Mouse (Mus musculus): ENCODE data around the gene Gstt4.
"Not testable (repeated sequence)": the region's sequence is repeated elsewhere in the genome, so short reads cannot be mapped to it uniquely, and the experiment has no call there.

Gstt4 gene

GRCm38 (mm10) chr10:75794880-75795279 is 27.5 kb downstream of the Gstt4 start:
- intact Hi-C loops (cut with DNase I), result no loop called here

- intact Hi-C loops (cut with DNase I), result no loop called here
Measured at GRCm38 (mm10) chr10:75790773-75791172, 31.6 kb downstream of the Gstt4 start.

GRCm38 (mm10) chr10:75789841-75790240 is 32.5 kb downstream of the Gstt4 start:
- intact Hi-C loops (cut with DNase I), result no loop called here

- intact Hi-C loops (cut with DNase I), result no loop called here
Measured at GRCm38 (mm10) chr10:75789081-75789735, 33.1 kb downstream of the Gstt4 start.

- intact Hi-C loops (cut with DNase I), result no loop called here
Measured at GRCm38 (mm10) chr10:75788277-75788676, 34.1 kb downstream of the Gstt4 start.

GRCm38 (mm10) chr10:75785442-75785841 is 36.9 kb downstream of the Gstt4 start:
- intact Hi-C loops (cut with DNase I), result no loop called here

- intact Hi-C loops (cut with DNase I), result no loop called here
Measured at GRCm38 (mm10) chr10:75780769-75781578, 41.4 kb downstream of the Gstt4 start, which contains the start of the genes Gm20441 and Gstt3. Gene Gm20441, minus strand, starts transcription at chr10:75780954. Gene Gstt3, minus strand, starts transcription at chr10:75781414.

- intact Hi-C loops (cut with DNase I), result loop anchor here (5.0 kb wide), 1 partner anchor 53 kb away; no protein-coding TSS in a partner anchor
Measured at GRCm38 (mm10) chr10:75779206-75780174, 42.9 kb downstream of the Gstt4 start.

- intact Hi-C loops (cut with DNase I), result loop anchor here (5.0 kb wide), 1 partner anchor 54 kb away; no protein-coding TSS in a partner anchor
Measured at GRCm38 (mm10) chr10:75777885-75778284, 44.5 kb downstream of the Gstt4 start.

GRCm38 (mm10) chr10:75776562-75776961 is 45.8 kb downstream of the Gstt4 start:
- intact Hi-C loops (cut with DNase I), result loop anchor here (5.0 kb wide), 1 partner anchor 56 kb away; no protein-coding TSS in a partner anchor

- intact Hi-C loops (cut with DNase I), result no loop called here
Measured at GRCm38 (mm10) chr10:75774587-75774986, 47.8 kb downstream of the Gstt4 start.

GRCm38 (mm10) chr10:75774102-75774501 is 48.2 kb downstream of the Gstt4 start:
- intact Hi-C loops (cut with DNase I), result no loop called here

GRCm38 (mm10) chr10:75772795-75773664 is 49.3 kb downstream of the Gstt4 start, which contains the start of gene Ddt:
Gene Ddt, minus strand, starts transcription at chr10:75773414.
- intact Hi-C loops (cut with DNase I), result no loop called here

GRCm38 (mm10) chr10:75767756-75768155 is 54.6 kb downstream of the Gstt4 start:
- intact Hi-C loops (cut with DNase I), result not testable (repeated sequence)

- intact Hi-C loops (cut with DNase I), result no loop called here
Measured at GRCm38 (mm10) chr10:75766856-75767255, 55.5 kb downstream of the Gstt4 start.
